Mouse (Mus musculus) heart, embryonic 10.5 days (tissue): ENCODE measurements around the gene Nxpe4. TPM values are rescaled to one million over a fixed set of nuclear protein-coding genes. Genes with fewer than 3 reads are reported as not detected.

Source experiments
- DNase-seq: peaks from one replicate; pipeline ENCODE4 v3.0.0-alpha.2; 2017; ENCODE audit warnings: low spot score
- H3K27ac ChIP-seq: fragments of 300-500 bp; sonication (generic); 2 replicates; pipeline ENCODE4 v1.5.1; 2016; ENCODE audit warnings: mild to moderate bottlenecking
- H3K27me3 ChIP-seq: fragments of 300-500 bp; sonication (generic); 2 replicates; pipeline ENCODE4 v1.6.1; 2016; ENCODE audit warnings: mild to moderate bottlenecking; ENCODE audit not compliant: poor library complexity, insufficient read depth, severe bottlenecking
- H3K36me3 ChIP-seq: fragments of 300-500 bp; sonication (generic); 2 replicates; pipeline ENCODE4 v1.6.1; 2016; ENCODE audit warnings: mild to moderate bottlenecking, moderate library complexity
- H3K4me1 ChIP-seq: fragments of 300-500 bp; sonication (generic); 2 replicates; pipeline ENCODE4 v1.6.1; 2016; ENCODE audit warnings: mild to moderate bottlenecking
- H3K4me3 ChIP-seq: fragments of 300-500 bp; sonication (generic); 2 replicates; pipeline ENCODE4 v1.5.1; 2016; ENCODE audit warnings: mild to moderate bottlenecking, moderate library complexity
- H3K9me3 ChIP-seq: fragments of 300-500 bp; sonication (generic); 2 replicates; pipeline ENCODE4 v1.6.1; 2016; ENCODE audit warnings: mild to moderate bottlenecking, moderate library complexity
- WGBS: fragments of 180-500 bp; shearing (Covaris S2); methylation state at CpG from one replicate; pipeline ENCODE4 v1.1.7; 2016; 5-methylcytosine and 5-hydroxymethylcytosine counted together
- polyA plus RNA-seq: library from polyadenylated mRNA; unstranded; fragments of >200 nt; fragmentation: Nextera tagmentation; extraction: Ambion mirVana; gene quantifications from 2 replicates; pipeline ENCODE4 v1.2.1, GENCODE M21; 2016

Nxpe4 gene
- polyA plus RNA-seq, 1 experiment from 2014 or later, result 3.1 TPM

- Histone ChIP-seq H3K9me3 (no peaks in the 10 kb centered on the region), H3K27ac (no peak overlapping the region), H3K4me3 (no peak overlapping the region), H3K27me3 (no peaks in the 10 kb centered on the region), H3K36me3 (no peaks in the 10 kb centered on the region; the same call in 1 of the 2 replicates), H3K4me1 (no peaks in the 10 kb centered on the region)
- 73% methylated on average over 12 of the region's 12 CpGs for WGBS
- no peak for DNase-seq
These were observed 35.6 kb downstream of the Nxpe4 start for GRCm38 (mm10) chr9:48197458-48197884.

GRCm38 (mm10) chr9:48210970-48211369, 49.1 kb downstream of the Nxpe4 start:
- Histone ChIP-seq H3K4me1 (no peaks in the 10 kb centered on the region), H3K4me3 (no peak overlapping the region), H3K36me3 (no peaks in the 10 kb centered on the region), H3K27ac (no peak overlapping the region), H3K27me3 (no peaks in the 10 kb centered on the region), H3K9me3 (no peaks in the 10 kb centered on the region)
- DNase-seq, result no peak
- 89% methylated on average over 6 of the region's 6 CpGs for WGBS

GRCm38 (mm10) chr9:48211912-48212311, 50.1 kb downstream of the Nxpe4 start:
- Histone ChIP-seq H3K27me3 (no peaks in the 10 kb centered on the region), H3K27ac (no peak overlapping the region), H3K9me3 (no peaks in the 10 kb centered on the region), H3K4me3 (no peak overlapping the region), H3K4me1 (no peaks in the 10 kb centered on the region), H3K36me3 (no peaks in the 10 kb centered on the region)
- 90% methylated on average over 5 of the region's 5 CpGs for WGBS
- no peak for DNase-seq

GRCm38 (mm10) chr9:48214751-48215150, 52.9 kb downstream of the Nxpe4 start:
- 83% methylated on average over 9 of the region's 9 CpGs for WGBS
- Histone ChIP-seq H3K4me3 (no peak overlapping the region), H3K27me3 (no peaks in the 10 kb centered on the region), H3K27ac (no peak overlapping the region), H3K36me3 (no peaks in the 10 kb centered on the region), H3K4me1 (no peaks in the 10 kb centered on the region), H3K9me3 (no peaks in the 10 kb centered on the region)
- DNase-seq, result no peak

GRCm38 (mm10) chr9:48216091-48217001, 54.5 kb downstream of the Nxpe4 start:
- no peak overlapping the region for H3K27ac ChIP-seq
- no peak overlapping the region for H3K4me3 ChIP-seq
- DNase-seq, result no peak
- H3K4me1 ChIP-seq, result no peaks in the 10 kb centered on the region
- H3K9me3 ChIP-seq, result no peaks in the 10 kb centered on the region
- H3K36me3 ChIP-seq, result no peaks in the 10 kb centered on the region
- WGBS, result 81% methylated on average over 13 of the region's 13 CpGs
- 0 out of 2 replicates have a peak, but pooled peaks cover 3% of the 10 kb centered on the region for H3K27me3 ChIP-seq

- Histone ChIP-seq H3K4me1 (no peaks in the 10 kb centered on the region), H3K27me3 (no peaks in the 10 kb centered on the region), H3K4me3 (no peak overlapping the region), H3K9me3 (no peaks in the 10 kb centered on the region), H3K27ac (no peak overlapping the region), H3K36me3 (no peaks in the 10 kb centered on the region)
- no peak for DNase-seq
- 80% methylated on average over 3 of the region's 3 CpGs for WGBS
These were observed 68.9 kb downstream of the Nxpe4 start for GRCm38 (mm10) chr9:48230706-48231105.

GRCm38 (mm10) chr9:48236455-48236854, 74.6 kb downstream of the Nxpe4 start:
- Histone ChIP-seq H3K4me1 (peaks cover 5% of the 10 kb centered on the region), H3K9me3 (no peaks in the 10 kb centered on the region), H3K4me3 (no peak overlapping the region), H3K36me3 (no peaks in the 10 kb centered on the region), H3K27me3 (no peaks in the 10 kb centered on the region), H3K27ac (no peak overlapping the region)
- DNase-seq, result no peak
- 64% methylated on average over 6 of the region's 6 CpGs for WGBS

- Histone ChIP-seq H3K27ac (no peak overlapping the region), H3K36me3 (no peaks in the 10 kb centered on the region), H3K4me3 (no peak overlapping the region), H3K27me3 (no peaks in the 10 kb centered on the region), H3K9me3 (no peaks in the 10 kb centered on the region), H3K4me1 (peaks cover 5% of the 10 kb centered on the region)
- DNase-seq, result no peak
- 75% methylated on average over 9 of the region's 9 CpGs for WGBS
These were observed 76.4 kb downstream of the Nxpe4 start for GRCm38 (mm10) chr9:48238153-48238755.

GRCm38 (mm10) chr9:48239461-48239860, 77.6 kb downstream of the Nxpe4 start:
- DNase-seq, result no peak
- WGBS, result 93% methylated on average over 5 of the region's 5 CpGs

GRCm38 (mm10) chr9:48240431-48240830, 78.6 kb downstream of the Nxpe4 start:
- no peaks in the 10 kb centered on the region for H3K27me3 ChIP-seq
- H3K4me3 ChIP-seq, result no peak overlapping the region
- no peak for DNase-seq
- H3K4me1 ChIP-seq, result peaks cover 5% of the 10 kb centered on the region
- no peaks in the 10 kb centered on the region for H3K9me3 ChIP-seq
- no peak overlapping the region for H3K27ac ChIP-seq
- H3K36me3 ChIP-seq, result no peaks in the 10 kb centered on the region
- 22% methylated on average over 5 of the region's 5 CpGs for WGBS

More at GRCm38 (mm10) chr9:48239461-48239860, 77.6 kb downstream of the Nxpe4 start:
- Histone ChIP-seq H3K4me3 (no peak overlapping the region), H3K27ac (no peak overlapping the region), H3K9me3 (no peaks in the 10 kb centered on the region), H3K36me3 (no peaks in the 10 kb centered on the region), H3K4me1 (peaks cover 5% of the 10 kb centered on the region), H3K27me3 (no peaks in the 10 kb centered on the region)

GRCm38 (mm10) chr9:48241791-48242190, 80.0 kb downstream of the Nxpe4 start:
- Histone ChIP-seq H3K9me3 (no peaks in the 10 kb centered on the region), H3K27ac (no peak overlapping the region), H3K4me1 (peaks cover 5% of the 10 kb centered on the region), H3K36me3 (no peaks in the 10 kb centered on the region), H3K4me3 (no peak overlapping the region), H3K27me3 (no peaks in the 10 kb centered on the region)
- 86% methylated on average over 1 of the region's 1 CpGs for WGBS
- DNase-seq, result no peak

GRCm38 (mm10) chr9:48242756-48243155, 80.9 kb downstream of the Nxpe4 start:
- Histone ChIP-seq H3K36me3 (no peaks in the 10 kb centered on the region), H3K9me3 (no peaks in the 10 kb centered on the region), H3K4me3 (no peak overlapping the region), H3K27ac (no peak overlapping the region), H3K4me1 (peaks cover 5% of the 10 kb centered on the region), H3K27me3 (no peaks in the 10 kb centered on the region)
- no peak for DNase-seq
- WGBS, result 89% methylated on average over 2 of the region's 2 CpGs

GRCm38 (mm10) chr9:48244175-48244574, 82.4 kb downstream of the Nxpe4 start:
- Histone ChIP-seq H3K36me3 (no peaks in the 10 kb centered on the region), H3K4me1 (peaks cover 5% of the 10 kb centered on the region), H3K27me3 (no peaks in the 10 kb centered on the region), H3K4me3 (no peak overlapping the region), H3K9me3 (no peaks in the 10 kb centered on the region), H3K27ac (no peak overlapping the region)
- 80% methylated on average over 3 of the region's 3 CpGs for WGBS
- DNase-seq, result no peak
